Mouse (Mus musculus) brain, embryonic 14.5 days (tissue): ENCODE measurements at regions not wholly inside any gene's neighbourhood (a gene's known extent, or its start where the extent isn't known, plus 50 kb on each side); places are given as distances from the start of the nearest gene placed in this dataset.

Experiments used
- CTCF ChIP-seq: fragments of 200-500 bp; IDR thresholded peaks from 2 replicates; pipeline ENCODE4 v1.5.1; 2012; ENCODE audit warnings: inconsistent platforms, mild to moderate bottlenecking, moderate library complexity, borderline replicate concordance; ENCODE audit not compliant: insufficient read depth, insufficient read length; ENCODE audit errors: extremely low read depth
- POLR2A ChIP-seq: fragments of 200-500 bp; IDR thresholded peaks from 2 replicates; pipeline ENCODE4 v1.6.1; 2012; ENCODE audit warnings: mild to moderate bottlenecking, inconsistent platforms, borderline replicate concordance; ENCODE audit not compliant: poor library complexity, insufficient read depth, insufficient read length, severe bottlenecking; ENCODE audit errors: extremely low read depth

DNA sequence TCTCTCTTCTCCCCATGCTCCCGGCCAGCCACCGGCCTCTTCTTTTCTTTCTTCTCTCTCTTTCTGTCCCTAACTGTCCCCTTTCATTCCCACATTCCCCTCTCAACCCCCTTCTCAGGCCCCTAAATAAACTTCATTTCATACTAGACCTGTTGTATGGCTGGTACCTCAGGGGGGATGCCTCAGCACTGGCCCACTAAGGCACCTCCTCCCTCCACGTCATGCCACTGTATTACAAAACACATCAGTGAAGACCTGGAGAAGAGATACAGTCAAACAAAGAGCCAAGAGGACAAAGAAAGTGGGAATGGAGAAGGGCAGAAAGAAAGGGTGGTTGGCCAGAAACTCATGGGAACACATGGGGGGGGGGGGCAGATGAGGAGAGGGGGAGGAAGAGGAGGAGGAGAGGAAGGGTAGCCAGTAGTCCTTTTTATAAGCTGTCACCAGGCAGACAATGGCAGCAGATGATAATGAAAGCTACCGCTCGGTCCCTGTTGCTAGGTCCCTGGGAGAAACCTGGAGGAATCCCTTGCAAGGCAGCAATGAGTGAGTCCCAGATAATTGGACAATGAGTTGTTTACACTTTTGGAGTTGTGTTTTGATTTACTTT, 224.5 kb upstream of the Pfn2 start:
- no peak for TF ChIP-seq CTCF
- TF ChIP-seq POLR2A: no peak
